Mouse (Mus musculus): ENCODE results near the gene Nppc. TPM values are rescaled to one million over a fixed set of nuclear protein-coding genes. Genes with fewer than 3 reads are reported as not detected.

Gene Nppc
- polyA plus RNA-seq, 1 experiment, result not detected

DNA sequence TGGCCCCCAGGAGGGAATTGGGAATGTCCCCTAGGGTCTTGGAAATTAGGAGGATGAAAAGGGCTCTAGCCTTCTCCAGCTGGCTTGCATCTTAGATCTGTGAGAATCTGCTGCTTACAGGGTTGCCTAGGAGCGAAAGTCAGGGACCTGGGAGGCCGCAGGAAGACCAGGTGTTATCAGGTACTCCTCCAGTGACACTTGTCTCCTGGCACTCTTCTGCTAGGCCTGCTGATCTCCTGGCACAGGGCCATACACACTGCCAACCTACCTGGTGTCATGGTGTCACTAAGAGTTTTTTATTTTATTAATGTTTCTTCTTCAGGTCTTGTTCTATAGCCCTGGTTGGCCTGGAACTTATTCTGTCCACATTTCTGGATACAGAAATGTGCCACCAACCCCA, 5.3 kb downstream of the Nppc start:
- TF ChIP-seq CTCF (IDR thresholded peaks at IDR 0.05; ENCODE audit: low read depth, low read length), result no peak
- no peak for TF ChIP-seq POLR2A (IDR thresholded peaks at IDR 0.05; ENCODE audit: borderline replicate concordance, low read depth, low read length)
- Histone ChIP-seq H3K4me1 (ENCODE audit: control insufficient read depth, insufficient read depth, low read length) (no peaks in the 10 kb centered on the region), H3K27ac (ENCODE audit: insufficient read depth, low read depth, low read length) (no peak overlapping the region)

DNA sequence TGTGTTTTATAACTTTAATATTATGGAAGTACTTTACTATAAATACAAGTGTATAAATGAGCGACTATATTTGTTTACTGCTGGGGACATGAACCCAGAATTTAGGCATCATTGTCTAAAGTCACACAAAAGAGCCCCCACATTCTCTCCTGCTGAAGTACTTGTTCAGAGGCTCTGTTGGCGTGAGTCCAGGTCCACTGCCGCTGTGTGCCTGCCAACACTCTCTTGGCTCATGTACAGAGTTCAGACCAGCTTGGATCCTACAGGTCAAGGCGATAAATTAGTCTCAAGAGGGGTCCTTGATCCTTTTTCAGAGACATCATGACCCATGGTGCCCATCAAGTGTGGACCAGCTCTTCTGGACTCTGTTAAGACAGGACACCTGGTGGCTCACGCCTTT, 13.3 kb downstream of the Nppc start:
- H3K27ac ChIP-seq (ENCODE audit: insufficient read depth, low read depth, low read length), result no peak overlapping the region
- H3K4me1 ChIP-seq (ENCODE audit: control insufficient read depth, insufficient read depth, low read length), result no peaks in the 10 kb centered on the region
- no peak overlapping the region for H3K4me3 ChIP-seq (ENCODE audit: insufficient read depth, low read length)
- TF ChIP-seq POLR2A (IDR thresholded peaks at IDR 0.05; ENCODE audit: borderline replicate concordance, low read depth, low read length), result no peak
- no peak for TF ChIP-seq CTCF (IDR thresholded peaks at IDR 0.05; ENCODE audit: low read depth, low read length)

More for the DNA sequence above, 5.3 kb downstream of the Nppc start:
- H3K4me3 ChIP-seq (ENCODE audit: insufficient read depth, low read length), result no peak overlapping the region

DNA sequence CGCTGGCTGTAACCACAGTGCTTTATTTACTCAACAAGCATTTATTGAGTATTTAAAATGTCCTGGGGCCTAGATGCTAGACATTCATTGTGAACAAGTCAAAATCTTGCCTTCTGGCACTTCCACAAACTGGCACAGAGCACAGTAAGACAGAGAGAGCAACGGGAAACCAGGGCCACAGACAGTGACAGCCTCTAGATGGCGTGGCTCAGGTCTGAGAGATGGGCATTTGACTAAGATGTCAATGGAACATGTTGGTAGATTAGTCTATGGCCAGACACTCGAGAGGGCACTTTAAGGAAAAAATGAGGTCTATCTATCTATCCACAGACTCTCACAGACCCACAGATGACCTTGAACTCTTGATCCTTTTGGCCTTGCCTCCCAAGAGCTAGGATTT, 17.7 kb downstream of the Nppc start:
- H3K4me3 ChIP-seq (ENCODE audit: insufficient read depth, low read length), result no peak overlapping the region
- H3K27ac ChIP-seq (ENCODE audit: insufficient read depth, low read depth, low read length), result no peak overlapping the region
- H3K4me1 ChIP-seq (ENCODE audit: control insufficient read depth, insufficient read depth, low read length), result no peaks in the 10 kb centered on the region
- TF ChIP-seq POLR2A (IDR thresholded peaks at IDR 0.05; ENCODE audit: borderline replicate concordance, low read depth, low read length), result no peak
- TF ChIP-seq CTCF (IDR thresholded peaks at IDR 0.05; ENCODE audit: low read depth, low read length), result no peak

DNA sequence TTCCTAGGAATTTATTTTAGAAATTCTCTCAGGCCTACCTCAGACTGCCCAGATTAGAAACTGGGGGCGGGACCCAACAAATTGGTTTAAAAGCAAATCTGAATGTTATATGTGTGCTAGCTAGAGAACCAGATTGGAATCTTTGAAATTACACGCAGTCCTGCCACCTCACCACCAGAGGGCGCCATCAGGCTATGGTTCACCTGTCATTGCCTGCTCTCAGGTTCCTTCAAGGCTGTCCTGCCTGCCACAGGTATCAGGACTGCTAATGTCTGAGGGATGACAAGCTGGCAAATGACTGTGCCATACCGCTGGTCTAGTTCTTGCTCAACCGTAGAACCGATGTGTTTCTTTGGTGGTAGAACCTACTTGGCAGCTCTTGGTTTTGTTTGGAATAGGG, 20.1 kb downstream of the Nppc start:
- no peak overlapping the region for H3K27ac ChIP-seq (ENCODE audit: insufficient read depth, low read depth, low read length)
- TF ChIP-seq CTCF (IDR thresholded peaks at IDR 0.05; ENCODE audit: low read depth, low read length) (peak; percentile 99), POLR2A (IDR thresholded peaks at IDR 0.05; ENCODE audit: borderline replicate concordance, low read depth, low read length) (no peak)
- no peak overlapping the region for H3K4me3 ChIP-seq (ENCODE audit: insufficient read depth, low read length)
- H3K4me1 ChIP-seq (ENCODE audit: control insufficient read depth, insufficient read depth, low read length), result no peaks in the 10 kb centered on the region

DNA sequence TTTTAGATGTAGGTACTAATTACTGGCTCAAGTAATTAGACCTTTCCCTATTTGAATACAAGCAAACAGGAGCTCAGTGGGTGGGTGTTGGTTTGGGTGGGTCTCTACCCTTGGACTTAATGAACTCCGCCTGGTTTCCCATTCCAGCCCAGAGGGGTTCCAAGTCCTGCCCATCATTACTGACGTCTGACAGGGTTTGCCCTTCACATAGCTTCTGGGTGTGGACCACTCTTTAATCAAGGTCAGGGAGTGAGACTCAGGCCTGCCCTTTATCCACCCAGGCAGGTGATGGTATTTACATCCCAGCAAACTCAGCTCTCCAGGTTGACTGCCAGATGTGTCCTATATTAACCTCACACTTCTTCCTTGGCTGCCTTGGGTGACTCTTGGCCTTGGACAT, 22.9 kb downstream of the Nppc start:
- no peaks in the 10 kb centered on the region for H3K4me1 ChIP-seq (ENCODE audit: control insufficient read depth, insufficient read depth, low read length)
- TF ChIP-seq CTCF (IDR thresholded peaks at IDR 0.05; ENCODE audit: low read depth, low read length), result no peak
- TF ChIP-seq POLR2A (IDR thresholded peaks at IDR 0.05; ENCODE audit: borderline replicate concordance, low read depth, low read length), result no peak
- H3K27ac ChIP-seq (ENCODE audit: insufficient read depth, low read depth, low read length), result no peak overlapping the region
- no peak overlapping the region for H3K4me3 ChIP-seq (ENCODE audit: insufficient read depth, low read length)

DNA sequence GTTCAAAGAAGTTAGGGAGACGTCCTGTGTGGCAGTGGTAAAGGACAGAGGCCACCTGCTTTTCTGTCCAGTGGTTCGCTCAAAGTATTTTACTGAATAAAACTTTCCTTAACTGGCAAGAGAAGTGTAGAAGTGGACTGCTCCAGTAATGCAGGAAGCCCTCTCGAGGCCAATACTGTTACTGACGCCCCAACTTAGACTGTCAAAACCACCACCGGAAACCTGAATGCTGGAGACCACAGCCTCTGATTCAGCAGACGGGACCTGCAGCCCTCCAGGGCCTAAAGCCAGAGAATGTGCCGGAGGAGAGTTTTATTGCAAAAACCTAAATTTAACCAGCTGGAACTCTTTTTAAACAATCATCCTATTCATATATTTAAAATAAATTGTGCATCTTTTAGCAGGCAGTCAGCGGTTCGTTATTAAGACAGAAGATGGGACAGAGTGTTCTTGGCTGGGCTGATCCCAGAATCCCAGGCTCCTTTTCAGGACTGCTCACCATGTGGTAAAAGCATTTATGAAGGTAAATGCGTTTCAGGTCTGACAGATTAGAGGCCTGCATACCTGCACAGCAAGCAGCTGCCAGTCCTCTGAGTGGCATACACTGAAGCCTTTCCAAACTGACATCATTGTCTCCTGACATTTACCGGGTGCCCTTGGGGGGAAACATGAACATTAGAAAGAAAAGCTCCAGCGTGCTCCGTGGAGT, 27.1 kb downstream of the Nppc start:
- no peak for TF ChIP-seq POLR2A (IDR thresholded peaks at IDR 0.05; ENCODE audit: borderline replicate concordance, low read depth, low read length)
- TF ChIP-seq CTCF (IDR thresholded peaks at IDR 0.05; ENCODE audit: low read depth, low read length), result no peak
- no peak overlapping the region for H3K4me3 ChIP-seq (ENCODE audit: insufficient read depth, low read length)
- no peaks in the 10 kb centered on the region; the same call in 1 of the 2 replicates for H3K4me1 ChIP-seq (ENCODE audit: control insufficient read depth, insufficient read depth, low read length)
- H3K27ac ChIP-seq (ENCODE audit: insufficient read depth, low read depth, low read length), result no peak overlapping the region

DNA sequence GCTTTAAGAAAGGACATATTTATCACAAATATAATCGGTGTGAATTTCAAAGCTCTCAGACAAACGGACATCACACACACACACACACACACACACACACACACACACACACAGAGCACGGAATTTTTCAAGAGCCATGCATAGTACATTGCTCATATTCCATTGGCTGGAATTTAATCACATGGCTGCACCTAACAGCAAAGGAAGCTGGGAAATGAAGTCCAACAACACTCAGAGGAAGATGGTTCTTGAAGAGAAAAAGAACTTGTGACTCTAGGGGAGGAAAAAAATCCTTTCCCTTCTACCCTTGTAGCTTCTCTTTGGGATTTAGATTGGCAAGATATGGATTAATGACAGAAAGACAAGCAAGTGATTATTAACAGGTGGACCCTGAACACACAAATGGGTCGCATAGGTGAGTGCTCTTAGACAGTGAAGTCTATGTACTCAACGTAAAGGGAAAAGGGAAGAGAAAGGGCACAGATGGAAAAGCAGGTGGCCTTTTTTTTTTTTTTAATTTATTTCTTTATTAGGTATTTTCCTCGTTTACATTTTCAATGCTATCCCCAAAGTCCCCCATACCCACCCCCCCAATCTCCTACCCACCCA, 35.5 kb downstream of the Nppc start:
- no peak overlapping the region for H3K27ac ChIP-seq (ENCODE audit: insufficient read depth, low read depth, low read length)
- no peak overlapping the region for H3K4me3 ChIP-seq (ENCODE audit: insufficient read depth, low read length)
- peaks cover 7% of the 10 kb centered on the region for H3K4me1 ChIP-seq (ENCODE audit: control insufficient read depth, insufficient read depth, low read length)
- TF ChIP-seq CTCF (IDR thresholded peaks at IDR 0.05; ENCODE audit: low read depth, low read length) (no peak), POLR2A (IDR thresholded peaks at IDR 0.05; ENCODE audit: borderline replicate concordance, low read depth, low read length) (no peak)

DNA sequence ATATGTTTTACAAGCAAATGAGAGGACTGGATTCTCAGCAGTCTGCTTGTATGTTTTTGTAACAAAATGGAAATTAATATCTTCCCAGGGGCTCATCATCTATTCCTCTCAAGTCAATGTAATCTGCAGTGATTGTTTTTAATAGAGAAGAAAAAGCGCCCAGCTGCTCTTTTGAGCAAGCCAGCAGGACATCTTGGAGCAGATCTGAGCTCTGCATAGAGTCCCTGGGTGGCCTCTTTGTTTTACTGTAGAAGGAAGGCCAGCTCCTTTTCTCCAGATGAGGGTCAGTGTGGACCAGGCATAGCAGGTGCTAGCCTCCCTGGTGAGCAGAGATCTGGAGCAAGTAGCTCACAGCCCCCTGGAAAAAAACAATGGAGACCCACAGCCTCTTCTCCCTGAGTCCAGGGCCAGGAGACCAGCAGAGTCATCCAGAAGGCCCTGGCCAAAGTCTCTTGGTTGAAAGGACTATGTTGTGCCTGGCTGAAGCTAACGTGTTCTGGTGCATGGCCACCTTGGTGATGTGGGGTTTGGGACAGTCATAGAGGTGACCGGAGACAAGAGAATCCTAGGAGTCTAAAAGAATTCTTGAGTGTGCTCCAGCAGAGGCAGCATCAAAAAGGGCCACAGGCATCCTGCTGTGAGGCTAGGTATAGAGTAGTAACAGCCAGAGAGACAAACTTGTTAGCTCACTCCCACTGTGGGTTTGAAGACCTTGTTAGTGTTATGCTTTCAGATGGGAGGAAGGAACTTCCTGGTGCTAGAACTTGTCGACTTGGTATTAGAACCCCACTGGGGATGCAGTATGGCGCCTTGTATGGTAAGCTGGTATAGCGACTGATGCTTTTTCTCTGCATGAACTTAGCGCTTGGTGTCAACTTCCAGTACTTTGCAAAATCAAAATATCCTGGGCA, 36.3 kb downstream of the Nppc start:
- H3K4me3 ChIP-seq (ENCODE audit: insufficient read depth, low read length), result no peak overlapping the region
- no peak overlapping the region for H3K27ac ChIP-seq (ENCODE audit: insufficient read depth, low read depth, low read length)
- peaks cover 7% of the 10 kb centered on the region for H3K4me1 ChIP-seq (ENCODE audit: control insufficient read depth, insufficient read depth, low read length)
- TF ChIP-seq POLR2A (IDR thresholded peaks at IDR 0.05; ENCODE audit: borderline replicate concordance, low read depth, low read length) (no peak), CTCF (IDR thresholded peaks at IDR 0.05; ENCODE audit: low read depth, low read length) (no peak)

DNA sequence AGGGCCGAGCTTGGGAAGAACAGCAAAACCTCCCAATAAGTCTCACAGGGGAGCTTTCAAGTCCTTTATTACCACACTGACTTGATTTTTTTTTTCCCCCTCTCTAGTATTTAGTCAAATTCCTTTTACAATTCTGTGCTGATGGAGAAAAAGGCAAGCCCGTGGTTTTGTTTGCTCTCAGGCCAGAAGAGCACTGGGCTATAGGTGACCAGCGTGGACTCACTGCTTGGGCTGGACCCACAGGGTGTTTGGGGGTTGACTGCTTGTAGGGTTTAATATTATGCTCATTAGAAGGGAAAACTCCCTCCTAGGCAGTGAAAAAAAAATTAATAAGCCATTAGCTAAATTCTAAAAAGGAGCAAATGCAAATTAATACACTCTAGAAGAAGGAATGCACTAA, 36.9 kb downstream of the Nppc start:
- Histone ChIP-seq H3K4me1 (ENCODE audit: control insufficient read depth, insufficient read depth, low read length) (peaks cover 7% of the 10 kb centered on the region), H3K4me3 (ENCODE audit: insufficient read depth, low read length) (no peak overlapping the region), H3K27ac (ENCODE audit: insufficient read depth, low read depth, low read length) (no peak overlapping the region)
- TF ChIP-seq CTCF (IDR thresholded peaks at IDR 0.05; ENCODE audit: low read depth, low read length), result no peak
- no peak for TF ChIP-seq POLR2A (IDR thresholded peaks at IDR 0.05; ENCODE audit: borderline replicate concordance, low read depth, low read length)
